Mouse (Mus musculus) kidney, adult 2 months (tissue): ENCODE measurements around the gene Etv2. TPM values are rescaled to one million over a fixed set of nuclear protein-coding genes. Genes with fewer than 3 reads are reported as not detected.
A peak's percentile ranks its signal among the peaks of the same experiment; 100 is the strongest.

Source experiments
- DNase-seq: peaks from one replicate; pipeline ENCODE4 v3.0.0; 2021
- H3K27ac ChIP-seq: fragments of 200-500 bp; 2 replicates; pipeline ENCODE4 v1.5.1; 2012; ENCODE audit warnings: low read depth, low read length, control low read depth, inconsistent platforms; ENCODE audit not compliant: insufficient read depth
- H3K27me3 ChIP-seq: fragments of 200-500 bp; replicated peaks from 2 replicates; pipeline ENCODE4 v1.6.1; 2012; ENCODE audit warnings: mild to moderate bottlenecking, moderate library complexity, low read length, inconsistent platforms; ENCODE audit not compliant: control insufficient read depth, insufficient read depth
- H3K36me3 ChIP-seq: fragments of 200-500 bp; 2 replicates; pipeline ENCODE4 v1.6.1; 2012; ENCODE audit warnings: mild to moderate bottlenecking, moderate library complexity, low read length, inconsistent platforms; ENCODE audit not compliant: control insufficient read depth, insufficient read depth
- H3K4me1 ChIP-seq: fragments of 200-500 bp; 2 replicates; pipeline ENCODE4 v1.6.1; 2011; ENCODE audit warnings: low read length; ENCODE audit not compliant: control insufficient read depth, insufficient read depth
- H3K4me3 ChIP-seq: fragments of 200-500 bp; 2 replicates; pipeline ENCODE4 v1.5.1; 2011; ENCODE audit warnings: mild to moderate bottlenecking, low read depth, low read length, control low read depth; ENCODE audit not compliant: insufficient read depth
- CTCF ChIP-seq: fragments of 200-500 bp; conservative IDR thresholded peaks from 2 replicates; pipeline ENCODE4 v1.5.1; 2011; ENCODE audit warnings: low read depth, mild to moderate bottlenecking, control low read depth, low read length, moderate library complexity, mixed read lengths; ENCODE audit not compliant: insufficient read depth, insufficient read length
- POLR2A ChIP-seq: fragments of 200-500 bp; IDR thresholded peaks from one replicate; pipeline ENCODE4 v1.6.1; 2011; ENCODE audit warnings: low read depth, low read length, control low read depth
- WGBS: fragments of 180-500 bp; shearing (Covaris S2); methylation state at CpG from one replicate; pipeline ENCODE4 v1.1.7; 2018; 5-methylcytosine and 5-hydroxymethylcytosine counted together
- polyA plus RNA-seq: library from polyadenylated mRNA; depleted of rRNA; stranded (reverse); fragments of >200 nt; gene quantifications from 2 replicates; pipeline ENCODE4 v1.2.3, GENCODE M21; 2012; rRNA removed

The Etv2 gene
- polyA plus RNA-seq = not detected in 2 replicates

DNA sequence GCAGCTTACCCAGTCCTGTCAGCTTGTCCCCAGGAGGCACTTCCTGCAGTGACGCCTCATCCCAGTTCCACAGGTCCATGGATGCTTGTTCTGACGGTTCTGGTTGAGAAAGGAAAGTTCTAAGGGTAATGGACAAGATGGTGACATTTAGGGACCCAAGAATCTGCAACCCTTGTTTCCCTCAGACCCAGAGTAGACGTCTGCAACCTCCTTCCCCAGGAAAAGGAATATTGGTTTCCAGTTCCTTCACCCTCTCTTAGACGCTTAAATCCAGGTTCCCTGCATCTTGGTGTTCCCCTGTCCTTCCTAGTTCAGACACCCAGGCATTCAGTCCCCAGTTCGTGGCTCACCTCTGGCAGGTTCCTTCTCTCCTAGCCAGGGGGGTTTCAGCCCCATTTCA lies at the start of gene Etv2:
Gene Etv2, minus strand, starts transcription at position 101 of the 400 bp plus-strand sequence.
- Histone ChIP-seq H3K27ac (no peak within 1 kb of the TSS), H3K27me3 (0 out of 2 replicates have a peak, but pooled peaks cover 1% of the 10 kb centered on the region), H3K4me3 (no peak within 1 kb of the TSS), H3K36me3 (no peaks in the 10 kb centered on the region), H3K4me1 (no peaks in the 10 kb centered on the region)
- WGBS = 9% methylated on average over 5 of the region's 5 CpGs
- DNase-seq = no peak
- TF ChIP-seq POLR2A (no peak), CTCF (no peak)

DNA sequence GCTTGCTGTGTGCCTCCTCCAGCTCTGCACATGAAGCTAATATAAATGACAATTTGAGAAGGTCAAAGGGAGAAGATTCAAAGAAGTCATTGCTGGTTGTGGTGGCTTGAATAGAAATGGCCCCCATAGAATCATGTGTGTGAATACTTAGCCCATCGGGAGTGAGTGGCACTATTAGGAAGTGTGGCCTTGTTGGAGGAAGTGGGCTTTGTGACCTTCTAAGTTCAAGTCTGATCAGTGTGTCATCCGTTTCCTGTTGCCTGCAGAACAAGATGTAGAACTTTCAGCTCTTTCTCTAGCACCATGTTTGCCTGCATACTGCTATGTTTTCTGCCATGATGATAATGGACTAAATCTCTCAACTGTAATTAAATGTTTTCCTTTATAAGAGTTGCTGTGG lies 47.8 kb upstream of the Etv2 start:
- Histone ChIP-seq H3K36me3 (no peaks in the 10 kb centered on the region), H3K4me3 (no peak overlapping the region), H3K27me3 (no peaks in the 10 kb centered on the region), H3K27ac (no peak overlapping the region), H3K4me1 (peaks cover 5% of the 10 kb centered on the region)
- TF ChIP-seq POLR2A = no peak
- TF ChIP-seq CTCF = no peak
- no peak for DNase-seq
- 73% methylated on average over 2 of the region's 2 CpGs for WGBS

DNA sequence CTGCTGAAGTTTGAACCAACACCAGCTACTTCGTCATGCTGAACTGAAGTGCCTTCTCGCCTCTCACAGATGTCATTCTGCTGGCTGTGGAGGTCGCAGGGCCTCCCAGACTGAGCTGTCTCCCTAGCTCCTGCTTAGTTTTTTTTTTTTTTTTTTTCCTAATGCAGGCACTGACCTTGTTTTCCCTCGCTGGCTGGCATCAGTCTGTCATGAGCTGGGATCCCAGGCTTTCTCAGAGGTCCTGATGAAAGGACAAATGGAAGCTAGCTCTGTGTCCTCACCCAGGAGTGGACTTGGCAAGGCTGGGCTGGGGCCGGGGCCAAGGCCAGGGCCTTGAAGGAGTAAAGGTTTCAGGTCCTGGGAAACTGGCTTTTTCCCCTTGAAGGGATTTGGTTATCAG lies 46.2 kb upstream of the Etv2 start:
- no peaks in the 10 kb centered on the region for H3K4me1 ChIP-seq
- H3K4me3 ChIP-seq = no peak overlapping the region
- 61% methylated on average over 5 of the region's 5 CpGs for WGBS
- H3K36me3 ChIP-seq = no peaks in the 10 kb centered on the region
- TF ChIP-seq CTCF = no peak
- H3K27me3 ChIP-seq = no peaks in the 10 kb centered on the region
- no peak overlapping the region for H3K27ac ChIP-seq
- DNase-seq = no peak

DNA sequence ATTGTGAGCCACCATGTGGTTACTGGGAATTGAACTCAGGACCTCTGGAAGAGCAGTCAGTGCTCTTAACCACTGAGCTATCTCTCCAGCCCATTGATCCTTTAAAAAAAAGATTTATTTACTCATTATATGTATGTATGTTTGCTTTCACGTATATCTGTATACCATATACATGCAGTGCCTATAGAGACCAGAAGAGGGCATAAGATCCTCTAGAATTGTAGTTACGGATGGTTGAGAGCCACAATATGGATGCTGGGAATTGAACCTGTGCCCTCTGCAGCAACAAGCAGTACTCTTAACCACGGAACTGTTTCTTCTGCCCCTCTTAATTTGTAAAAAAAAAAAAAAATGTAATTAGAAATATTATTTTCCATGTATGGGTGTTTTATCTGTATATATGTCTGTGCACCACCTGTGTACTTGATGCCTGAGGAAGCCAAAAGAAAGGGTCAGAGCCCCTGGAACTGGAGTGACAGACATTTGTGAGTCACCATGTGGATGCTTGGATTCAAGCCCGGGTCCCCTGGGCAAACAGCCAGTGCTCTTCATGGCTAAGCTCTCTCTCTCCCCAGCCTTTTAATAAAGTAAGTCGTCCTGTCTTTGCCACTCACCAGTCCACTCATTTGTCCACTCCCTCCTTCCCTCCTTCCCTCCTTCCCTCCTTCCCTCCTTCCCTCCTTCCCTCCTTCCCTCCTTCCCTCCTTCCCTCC lies 42.8 kb upstream of the Etv2 start:
- Histone ChIP-seq H3K4me3 (no peak overlapping the region), H3K27ac (no peak overlapping the region), H3K4me1 (no peaks in the 10 kb centered on the region), H3K36me3 (no peaks in the 10 kb centered on the region), H3K27me3 (no peaks in the 10 kb centered on the region)
- DNase-seq = no peak
- 58% methylated on average over 5 of the region's 5 CpGs for WGBS
- TF ChIP-seq POLR2A (no peak), CTCF (0 out of 2 replicates have a peak, but pooled peaks have one; percentile 8)

DNA sequence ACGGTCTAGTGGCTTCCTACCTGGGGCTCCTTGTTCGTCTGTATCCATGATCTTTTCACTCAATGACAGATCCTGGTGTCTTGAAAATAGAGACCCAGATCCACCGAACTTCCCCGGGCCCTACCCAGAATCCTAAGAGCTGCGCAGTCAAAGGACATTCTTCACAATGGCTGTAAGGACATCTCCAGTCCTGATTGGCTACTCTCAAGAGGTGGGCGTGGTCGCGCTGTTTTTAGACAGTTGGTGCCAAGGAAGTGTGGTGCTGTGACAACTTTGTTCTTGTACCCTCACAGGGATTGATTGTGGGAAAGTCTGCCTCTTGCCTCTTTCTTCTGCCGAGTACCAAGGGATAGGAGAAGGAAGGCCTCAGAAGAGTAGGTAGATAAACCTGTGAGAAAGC lies 35.8 kb upstream of the Etv2 start, which contains the start of gene Pmis2:
Gene Pmis2, minus strand, starts transcription at position 126 of the 400 bp plus-strand sequence.
- WGBS = 74% methylated on average over 9 of the region's 9 CpGs
- no peaks in the 10 kb centered on the region for H3K36me3 ChIP-seq
- TF ChIP-seq POLR2A (no peak), CTCF (no peak)
- H3K27ac ChIP-seq = no peak within 1 kb of the TSS
- H3K27me3 ChIP-seq = no peaks in the 10 kb centered on the region
- no peak within 1 kb of the TSS for H3K4me3 ChIP-seq
- no peak for DNase-seq
- H3K4me1 ChIP-seq = peaks cover 2% of the 10 kb centered on the region; the same call in 1 of the 2 replicates

DNA sequence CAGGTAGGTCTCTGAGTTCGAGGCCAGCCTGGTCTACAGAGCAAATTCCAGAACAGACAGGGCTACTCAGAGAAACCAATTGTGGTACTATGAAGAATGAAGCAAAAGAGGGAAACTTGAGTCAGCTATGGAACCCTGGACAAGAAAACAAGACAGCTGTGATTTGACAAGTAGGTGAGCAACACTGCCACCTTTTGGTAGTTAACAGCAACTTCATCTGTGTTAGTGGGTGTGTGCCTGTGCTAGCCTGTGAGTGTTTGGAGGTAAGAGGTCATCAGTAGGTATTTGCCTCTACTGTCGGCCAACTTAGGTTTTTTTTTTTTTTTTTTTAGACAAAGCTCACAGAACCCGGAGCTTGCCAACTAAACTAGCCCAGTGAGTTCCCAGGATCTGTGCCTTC lies 33.6 kb upstream of the Etv2 start:
- no peaks in the 10 kb centered on the region for H3K27me3 ChIP-seq
- TF ChIP-seq POLR2A (no peak), CTCF (peak; percentile 51)
- peaks cover 2% of the 10 kb centered on the region for H3K4me1 ChIP-seq
- 25% methylated on average over 3 of the region's 3 CpGs for WGBS
- H3K4me3 ChIP-seq = no peak overlapping the region
- H3K36me3 ChIP-seq = no peaks in the 10 kb centered on the region
- no peak overlapping the region for H3K27ac ChIP-seq
- DNase-seq = peak; percentile 44

DNA sequence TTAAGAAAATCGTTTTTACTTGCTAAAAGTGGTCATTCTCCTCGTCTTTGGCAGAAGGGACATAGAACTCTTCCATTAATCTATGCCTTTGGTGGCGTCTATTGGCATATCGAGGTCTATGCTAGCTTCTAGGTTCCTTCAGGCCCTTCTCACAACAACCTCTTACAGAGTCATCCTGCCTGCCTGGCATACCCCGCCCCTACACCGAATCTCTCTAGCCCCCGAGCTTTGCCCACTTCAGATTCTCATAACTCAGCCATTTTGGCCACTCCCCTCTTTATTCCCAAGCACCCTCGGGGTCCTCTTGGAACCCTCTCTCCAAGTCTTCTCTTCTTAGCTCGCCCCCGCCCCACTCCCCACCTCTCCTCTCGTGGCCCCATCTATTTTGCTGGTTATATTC lies 29.7 kb upstream of the Etv2 start:
- H3K27ac ChIP-seq = no peak overlapping the region
- no peak for DNase-seq
- H3K36me3 ChIP-seq = no peaks in the 10 kb centered on the region
- peak overlapping the region; percentile 76 for H3K4me3 ChIP-seq
- TF ChIP-seq CTCF (no peak), POLR2A (no peak)
- no peaks in the 10 kb centered on the region for H3K27me3 ChIP-seq
- 5% methylated on average over 11 of the region's 11 CpGs for WGBS
- H3K4me1 ChIP-seq = peaks cover 2% of the 10 kb centered on the region
